Mouse (Mus musculus) MEL (cell line): Measurements from ENCODE around the gene Pak1ip1. TPM values are rescaled to one million over a fixed set of nuclear protein-coding genes. Genes with fewer than 3 reads are reported as not detected.

ENCODE experiments used
- DNase-seq: peaks from one replicate; pipeline ENCODE4 v3.0.0; 2011; ENCODE audit warnings: low read depth, low spot score
- H3K27ac ChIP-seq: 2 replicates; pipeline ENCODE4 v1.5.1; 2012; ENCODE audit warnings: low read depth, mild to moderate bottlenecking, control low read depth, low read length, moderate library complexity; ENCODE audit not compliant: control insufficient read depth
- H3K27me3 ChIP-seq, 2 experiments: fragments of 150-350 bp in 1 of 2; sonication (generic) in 1 of 2; 2 replicates each; pipeline ENCODE4 v1.6.1; 2012; ENCODE audit warnings: low read length in 2 of 2, mild to moderate bottlenecking in 2 of 2, improper control_type of control experiment in 1 of 2, moderate library complexity in 1 of 2; ENCODE audit not compliant: insufficient read depth in 2 of 2, control insufficient read depth in 1 of 2
- H3K36me3 ChIP-seq, 2 experiments: 2 replicates each; pipeline ENCODE4 v1.6.1; 2012 to 2014; ENCODE audit warnings: low read length in 2 of 2, improper control_type of control experiment in 1 of 2, inconsistent platforms in 1 of 2, mild to moderate bottlenecking in 1 of 2; ENCODE audit not compliant: insufficient read depth in 2 of 2, control insufficient read depth in 1 of 2
- H3K4me1 ChIP-seq, 2 experiments: fragments of 150-350 bp in 1 of 2; sonication (generic) in 1 of 2; 2 replicates each; pipeline ENCODE4 v1.6.1; 2012; ENCODE audit warnings: low read length in 2 of 2, improper control_type of control experiment in 1 of 2, mild to moderate bottlenecking in 1 of 2; ENCODE audit not compliant: insufficient read depth in 2 of 2, control insufficient read depth in 1 of 2
- H3K4me3 ChIP-seq, 2 experiments: fragments of 150-350 bp in 1 of 2; sonication (generic) in 1 of 2; 2 replicates each; pipeline ENCODE4 v1.5.1; 2012; ENCODE audit warnings: low read depth in 2 of 2, low read length in 2 of 2, mild to moderate bottlenecking in 2 of 2, moderate library complexity in 2 of 2, control low read depth in 1 of 2, improper control_type of control experiment in 1 of 2; ENCODE audit not compliant: control insufficient read depth in 1 of 2, insufficient read depth in 1 of 2
- H3K79me2 ChIP-seq: 2 replicates; pipeline ENCODE4 v1.6.1; 2012; ENCODE audit warnings: mild to moderate bottlenecking, low read length, moderate library complexity; ENCODE audit not compliant: control insufficient read depth, poor library complexity, insufficient read depth
- H3K9ac ChIP-seq: 2 replicates; pipeline ENCODE4 v1.6.1; 2012; ENCODE audit warnings: low read depth, mild to moderate bottlenecking, control low read depth, low read length, moderate library complexity; ENCODE audit not compliant: control insufficient read depth, poor library complexity, severe bottlenecking
- H3K9me3 ChIP-seq: fragments of 150-350 bp; sonication (generic); replicated peaks from 2 replicates; pipeline ENCODE4 v1.6.1; 2012; ENCODE audit warnings: mild to moderate bottlenecking, low read length, improper control_type of control experiment, moderate library complexity; ENCODE audit not compliant: insufficient read depth
- CHD2 ChIP-seq: IDR thresholded peaks from 2 replicates; pipeline ENCODE4 v1.6.1; 2011; ENCODE audit warnings: low read length, improper control_type of control experiment
- CTCF ChIP-seq, 3 experiments: IDR thresholded peaks in 2 of 3; conservative IDR thresholded peaks in 1 of 3; 2 replicates each; pipeline ENCODE4 v1.5.1; 2011 to 2012; ENCODE audit warnings: low read length in 3 of 3, low read depth in 2 of 3, mild to moderate bottlenecking in 2 of 3, improper control_type of control experiment in 1 of 3, inconsistent platforms in 1 of 3, mixed read lengths in 1 of 3, moderate library complexity in 1 of 3; ENCODE audit not compliant: control insufficient read depth in 1 of 3, insufficient read depth in 1 of 3, poor library complexity in 1 of 3, severe bottlenecking in 1 of 3
- GATA1 ChIP-seq: IDR thresholded peaks from 2 replicates; pipeline ENCODE4 v1.6.1; 2011; ENCODE audit warnings: low read depth, low read length, improper control_type of control experiment
- HCFC1 ChIP-seq: IDR thresholded peaks from 2 replicates; pipeline ENCODE4 v1.6.1; 2012; ENCODE audit warnings: low read depth, mild to moderate bottlenecking, inconsistent platforms, low read length, improper control_type of control experiment, moderate library complexity
- MAX ChIP-seq: IDR thresholded peaks from 2 replicates; pipeline ENCODE4 v1.6.1; 2011; ENCODE audit warnings: low read length, improper control_type of control experiment
- MYC ChIP-seq: IDR thresholded peaks from 2 replicates; pipeline ENCODE4 v1.6.1; 2011; ENCODE audit warnings: low read depth, mild to moderate bottlenecking, low read length, improper control_type of control experiment, moderate library complexity
- POLR2A ChIP-seq, 2 experiments: IDR thresholded peaks; 2 replicates each; pipeline ENCODE4 v1.6.1; 2011 to 2012; ENCODE audit warnings: low read length in 2 of 2, mild to moderate bottlenecking in 2 of 2, control low read depth in 1 of 2, improper control_type of control experiment in 1 of 2, low read depth in 1 of 2, moderate library complexity in 1 of 2; ENCODE audit not compliant: control insufficient read depth in 1 of 2, insufficient read depth in 1 of 2, poor library complexity in 1 of 2
- RAD21 ChIP-seq: IDR thresholded peaks from 2 replicates; pipeline ENCODE4 v1.6.1; 2011; ENCODE audit warnings: mild to moderate bottlenecking, low read depth, low read length, improper control_type of control experiment
- SIN3A ChIP-seq: IDR thresholded peaks from 2 replicates; pipeline ENCODE4 v1.6.1; 2012; ENCODE audit warnings: low read length, improper control_type of control experiment, inconsistent platforms
- SMC3 ChIP-seq: IDR thresholded peaks from 2 replicates; pipeline ENCODE4 v1.6.1; 2011; ENCODE audit warnings: low read depth, low read length, improper control_type of control experiment
- TBP ChIP-seq: IDR thresholded peaks from 2 replicates; pipeline ENCODE4 v1.8.0; 2011; ENCODE audit warnings: low read depth, low read length, improper control_type of control experiment
- TCF12 ChIP-seq: IDR thresholded peaks from 2 replicates; pipeline ENCODE4 v1.6.1; 2014; ENCODE audit warnings: low read depth, mild to moderate bottlenecking, inconsistent platforms, low read length, improper control_type of control experiment, moderate library complexity
- UBTF ChIP-seq: IDR thresholded peaks from 2 replicates; pipeline ENCODE4 v1.6.1; 2012; ENCODE audit warnings: low read depth, mild to moderate bottlenecking, inconsistent platforms, low read length, improper control_type of control experiment, moderate library complexity, borderline replicate concordance; ENCODE audit not compliant: insufficient read depth
- USF1 ChIP-seq: IDR thresholded peaks from 2 replicates; pipeline ENCODE4 v1.6.1; 2014; ENCODE audit warnings: low read depth, mild to moderate bottlenecking, inconsistent platforms, low read length, improper control_type of control experiment, moderate library complexity
- ZC3H11A ChIP-seq: IDR thresholded peaks from 2 replicates; pipeline ENCODE4 v1.6.1; 2012; ENCODE audit warnings: low read depth, mild to moderate bottlenecking, inconsistent platforms, low read length, improper control_type of control experiment
- ZKSCAN1 ChIP-seq: IDR thresholded peaks from 2 replicates; pipeline ENCODE4 v1.6.1; 2012; ENCODE audit warnings: low read depth, mild to moderate bottlenecking, inconsistent platforms, low read length, improper control_type of control experiment, moderate library complexity
- ZNF384 ChIP-seq: IDR thresholded peaks from 2 replicates; pipeline ENCODE4 v1.6.1; 2012; ENCODE audit warnings: low read depth, mild to moderate bottlenecking, inconsistent platforms, low read length, improper control_type of control experiment
- polyA plus RNA-seq, 2 experiments: library from polyadenylated mRNA; stranded (reverse) in 1 of 2; unstranded in 1 of 2; fragments of >175 nt in 1 of 2; fragments of >200 nt in 1 of 2; gene quantifications; 2 replicates each; pipeline versions ENCODE4 v1.2.1 to v1.2.4; 2012; ENCODE audit warnings: low replicate concordance in 2 of 2, low read depth in 1 of 2; ENCODE audit not compliant: insufficient read length in 2 of 2, insufficient read depth in 1 of 2, missing spikeins in 1 of 2
- total RNA-seq: library from RNA; depleted of rRNA; stranded (reverse); fragments of 300-350 nt; gene quantifications from 2 replicates; pipeline ENCODE4 v1.2.3, GENCODE M21; 2012

Gene Pak1ip1
- total and polyA plus RNA-seq, 3 experiments = 101 to 109 TPM; not detected in 1

DNA sequence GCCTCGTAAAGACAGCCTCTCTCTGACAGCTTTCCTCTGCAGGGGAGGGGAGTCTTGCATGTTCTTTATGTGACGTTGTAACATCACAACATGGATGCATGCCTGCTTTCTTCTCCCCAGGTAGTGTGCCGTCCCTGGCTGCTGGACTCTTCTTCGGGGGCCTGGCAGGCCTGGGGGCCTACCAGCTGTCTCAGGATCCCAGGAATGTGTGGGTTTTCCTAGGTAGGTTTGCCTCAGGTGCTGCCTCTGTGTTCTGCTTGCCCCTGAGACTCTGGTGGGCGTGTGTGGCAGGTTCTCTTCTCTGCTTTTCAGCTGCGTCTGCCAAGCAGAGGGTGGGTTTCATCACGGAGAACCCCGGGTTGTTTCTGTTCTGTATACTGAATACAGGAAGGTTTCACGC lies 17.4 kb downstream of the Pak1ip1 start:
- H3K27me3 ChIP-seq = no peaks in the 10 kb centered on the region
- peak overlapping the region; percentile 18; the same call in 1 of the 2 replicates for H3K9ac ChIP-seq
- H3K36me3 ChIP-seq = peaks cover 5 to 26% of the 10 kb centered on the region in 2 experiments
- H3K4me3 ChIP-seq = peak overlapping the region in 1 of 2 experiments; percentile 13; a peak in 1 of 4 replicates
- H3K4me1 ChIP-seq = peaks cover 5 to 32% of the 10 kb centered on the region in 2 experiments
- H3K27ac ChIP-seq = peak overlapping the region; percentile 76
- no peaks in the 10 kb centered on the region for H3K9me3 ChIP-seq
- peaks cover 19% of the 10 kb centered on the region for H3K79me2 ChIP-seq
- DNase-seq = no peak
- TF ChIP-seq TCF12 (no peak), SIN3A (no peak), RAD21 (no peak)

- Histone ChIP-seq H3K4me3 (no peak overlapping the region), H3K27me3 (no peaks in the 10 kb centered on the region), H3K79me2 (peaks cover 19% of the 10 kb centered on the region), H3K4me1 (peaks cover 5 to 32% of the 10 kb centered on the region in 2 experiments), H3K27ac (peak overlapping the region; percentile 76), H3K9ac (no peak overlapping the region), H3K36me3 (peaks cover 5 to 26% of the 10 kb centered on the region in 2 experiments), H3K9me3 (no peaks in the 10 kb centered on the region)
- DNase-seq = no peak
- peak; percentile 43; the same call in 1 of the 2 replicates for TF ChIP-seq TCF12
- TF ChIP-seq USF1 = no peak
- no peak for TF ChIP-seq UBTF
- TF ChIP-seq GATA1 = no peak
- no peak for TF ChIP-seq TBP
- no peak for TF ChIP-seq POLR2A (IDR thresholded peaks at IDR 0.05; ENCODE audit: control insufficient read depth in 1 of 2, insufficient read depth in 1 of 2, low read depth in 1 of 2, low read length in 2 of 2, poor library complexity in 1 of 2)
- 0 out of 2 replicates have a peak, but pooled peaks have one; percentile 18 for TF ChIP-seq MAX
- TF ChIP-seq CHD2 = no peak
- TF ChIP-seq ZKSCAN1 = no peak
- no peak for TF ChIP-seq MYC
- no peak for TF ChIP-seq ZNF384
- no peak for TF ChIP-seq HCFC1
- no peak for TF ChIP-seq ZC3H11A
- no peak for TF ChIP-seq CTCF (IDR thresholded peaks at IDR 0.05 in 2 of 3, conservative IDR thresholded peaks at IDR 0.05 in 1 of 3; ENCODE audit: control insufficient read depth in 1 of 3, insufficient read depth in 1 of 3, low read depth in 2 of 3, low read length in 3 of 3, poor library complexity in 1 of 3, severe bottlenecking in 1 of 3)
- no peak for TF ChIP-seq SMC3
These were observed 18.2 kb downstream of the Pak1ip1 start for GRCm38 (mm10) chr13:41018756-41019591.
